Mouse (Mus musculus): Measurements from ENCODE around the gene Ski. TPM values are rescaled to one million over a fixed set of nuclear protein-coding genes. Genes with fewer than 3 reads are reported as not detected.

Gene Ski
- polyA plus RNA-seq, 1 experiment from 2014 or later, result 26.8 TPM

GRCm38 (mm10) chr4:155246691-155247105, 24.3 kb upstream of the Ski start:
- no peaks in the 10 kb centered on the region for H3K27me3 ChIP-seq
- H3K4me2 ChIP-seq, result no peak overlapping the region
- H3K27ac ChIP-seq, result peak overlapping the region; percentile 59
- H3K9ac ChIP-seq, result no peak overlapping the region
- no peak for ATAC-seq (ENCODE audit: insufficient number of reproducible peaks, low FRiP score, low TSS enrichment, low read depth)
- H3K4me3 ChIP-seq, result no peak overlapping the region
- no peaks in the 10 kb centered on the region for H3K9me3 ChIP-seq
- WGBS, result 49% methylated on average over 12 of the region's 12 CpGs
- no peaks in the 10 kb centered on the region for H3K36me3 ChIP-seq
- peaks cover 44% of the 10 kb centered on the region for H3K4me1 ChIP-seq

GRCm38 (mm10) chr4:155245770-155246492, 23.5 kb upstream of the Ski start:
- 60% methylated on average over 6 of the region's 6 CpGs for WGBS
- no peak overlapping the region for H3K4me2 ChIP-seq
- no peaks in the 10 kb centered on the region for H3K9me3 ChIP-seq
- no peak overlapping the region for H3K9ac ChIP-seq
- H3K36me3 ChIP-seq, result no peaks in the 10 kb centered on the region
- ATAC-seq (ENCODE audit: insufficient number of reproducible peaks, low FRiP score, low TSS enrichment, low read depth), result no peak
- H3K27me3 ChIP-seq, result no peaks in the 10 kb centered on the region
- peaks cover 39% of the 10 kb centered on the region for H3K4me1 ChIP-seq
- H3K4me3 ChIP-seq, result no peak overlapping the region
- H3K27ac ChIP-seq, result peak overlapping the region; percentile 59

- WGBS, result 87% methylated on average over 12 of the region's 12 CpGs
- Histone ChIP-seq H3K4me2 (no peak overlapping the region), H3K27me3 (no peaks in the 10 kb centered on the region), H3K4me3 (no peak overlapping the region), H3K4me1 (peaks cover 36% of the 10 kb centered on the region), H3K36me3 (no peaks in the 10 kb centered on the region), H3K9me3 (no peaks in the 10 kb centered on the region), H3K9ac (no peak overlapping the region), H3K27ac (no peak overlapping the region)
- no peak for ATAC-seq (ENCODE audit: insufficient number of reproducible peaks, low FRiP score, low TSS enrichment, low read depth)
Measured at GRCm38 (mm10) chr4:155243233-155243632, 20.8 kb upstream of the Ski start.

GRCm38 (mm10) chr4:155242292-155242691, 19.9 kb upstream of the Ski start:
- Histone ChIP-seq H3K4me1 (peaks cover 45% of the 10 kb centered on the region), H3K4me2 (no peak overlapping the region), H3K9ac (no peak overlapping the region), H3K27me3 (no peaks in the 10 kb centered on the region), H3K4me3 (no peak overlapping the region), H3K27ac (no peak overlapping the region), H3K9me3 (no peaks in the 10 kb centered on the region), H3K36me3 (no peaks in the 10 kb centered on the region)
- WGBS, result 89% methylated on average over 5 of the region's 5 CpGs
- no peak for ATAC-seq (ENCODE audit: insufficient number of reproducible peaks, low FRiP score, low TSS enrichment, low read depth)

- no peaks in the 10 kb centered on the region for H3K27me3 ChIP-seq
- WGBS, result 73% methylated on average over 9 of the region's 9 CpGs
Measured at GRCm38 (mm10) chr4:155241789-155242188, 19.4 kb upstream of the Ski start.

GRCm38 (mm10) chr4:155239494-155239893, 17.1 kb upstream of the Ski start:
- no peak for ATAC-seq (ENCODE audit: insufficient number of reproducible peaks, low FRiP score, low TSS enrichment, low read depth)
- Histone ChIP-seq H3K27ac (peak overlapping the region; percentile 59; the same call in 1 of the 2 replicates), H3K4me1 (peaks cover 56% of the 10 kb centered on the region), H3K4me2 (no peak overlapping the region), H3K4me3 (no peak overlapping the region), H3K36me3 (no peaks in the 10 kb centered on the region), H3K9me3 (no peaks in the 10 kb centered on the region), H3K9ac (no peak overlapping the region), H3K27me3 (no peaks in the 10 kb centered on the region)
- whole genome bisulfite sequencing, result 59% methylated on average over 6 of the region's 6 CpGs

More at GRCm38 (mm10) chr4:155241789-155242188, 19.4 kb upstream of the Ski start:
- H3K4me2 ChIP-seq, result no peak overlapping the region
- no peak for ATAC-seq (ENCODE audit: insufficient number of reproducible peaks, low FRiP score, low TSS enrichment, low read depth)
- no peak overlapping the region for H3K27ac ChIP-seq
- no peak overlapping the region for H3K4me3 ChIP-seq
- no peak overlapping the region for H3K9ac ChIP-seq
- no peaks in the 10 kb centered on the region for H3K36me3 ChIP-seq
- H3K4me1 ChIP-seq, result peaks cover 48% of the 10 kb centered on the region
- no peaks in the 10 kb centered on the region for H3K9me3 ChIP-seq

GRCm38 (mm10) chr4:155238276-155238675, 15.9 kb upstream of the Ski start:
- Histone ChIP-seq H3K36me3 (no peaks in the 10 kb centered on the region), H3K9me3 (no peaks in the 10 kb centered on the region), H3K27me3 (no peaks in the 10 kb centered on the region), H3K27ac (peak overlapping the region; percentile 99), H3K4me1 (peaks cover 68% of the 10 kb centered on the region), H3K4me2 (no peak overlapping the region), H3K4me3 (no peak overlapping the region), H3K9ac (no peak overlapping the region)
- WGBS, result 42% methylated on average over 5 of the region's 5 CpGs
- ATAC-seq (ENCODE audit: insufficient number of reproducible peaks, low FRiP score, low TSS enrichment, low read depth), result no peak

GRCm38 (mm10) chr4:155236737-155237385, 14.5 kb upstream of the Ski start:
- Histone ChIP-seq H3K27ac (peak overlapping the region; percentile 99), H3K4me3 (no peak overlapping the region), H3K9ac (no peak overlapping the region), H3K36me3 (no peaks in the 10 kb centered on the region), H3K4me1 (peaks cover 76% of the 10 kb centered on the region), H3K4me2 (0 out of 2 replicates have a peak overlapping the region, but pooled peaks have one; percentile 0), H3K27me3 (no peaks in the 10 kb centered on the region), H3K9me3 (no peaks in the 10 kb centered on the region)
- ATAC-seq (ENCODE audit: insufficient number of reproducible peaks, low FRiP score, low TSS enrichment, low read depth), result no peak
- 69% methylated on average over 12 of the region's 12 CpGs for WGBS

- Histone ChIP-seq H3K9ac (no peak overlapping the region), H3K4me3 (peak overlapping the region; percentile 9), H3K27me3 (no peaks in the 10 kb centered on the region), H3K9me3 (no peaks in the 10 kb centered on the region), H3K27ac (peak overlapping the region; percentile 99), H3K36me3 (no peaks in the 10 kb centered on the region), H3K4me2 (peak overlapping the region; percentile 42), H3K4me1 (peaks cover 79% of the 10 kb centered on the region)
- WGBS, result 7% methylated on average over 18 of the region's 18 CpGs
- peak; percentile 80 for ATAC-seq (ENCODE audit: insufficient number of reproducible peaks, low FRiP score, low TSS enrichment, low read depth)
Measured at GRCm38 (mm10) chr4:155235311-155236119, 13.1 kb upstream of the Ski start.

GRCm38 (mm10) chr4:155234371-155235310, 12.2 kb upstream of the Ski start:
- Histone ChIP-seq H3K9ac (0 out of 2 replicates have a peak overlapping the region, but pooled peaks have one; percentile 26), H3K4me2 (peak overlapping the region; percentile 42), H3K4me3 (0 out of 2 replicates have a peak overlapping the region, but pooled peaks have one; percentile 9), H3K27ac (peak overlapping the region; percentile 99), H3K36me3 (no peaks in the 10 kb centered on the region), H3K4me1 (peaks cover 78% of the 10 kb centered on the region), H3K9me3 (no peaks in the 10 kb centered on the region), H3K27me3 (no peaks in the 10 kb centered on the region)
- no peak for ATAC-seq (ENCODE audit: insufficient number of reproducible peaks, low FRiP score, low TSS enrichment, low read depth)
- WGBS, result 24% methylated on average over 8 of the region's 8 CpGs

GRCm38 (mm10) chr4:155233878-155234277, 11.5 kb upstream of the Ski start:
- peak; percentile 83 for ATAC-seq (ENCODE audit: insufficient number of reproducible peaks, low FRiP score, low TSS enrichment, low read depth)
- no peaks in the 10 kb centered on the region for H3K27me3 ChIP-seq
- no peaks in the 10 kb centered on the region for H3K36me3 ChIP-seq
- H3K4me2 ChIP-seq, result peak overlapping the region; percentile 42
- WGBS, result 2% methylated on average over 10 of the region's 10 CpGs
- H3K27ac ChIP-seq, result peak overlapping the region; percentile 99
- no peak overlapping the region for H3K4me3 ChIP-seq
- no peaks in the 10 kb centered on the region for H3K9me3 ChIP-seq
- peaks cover 71% of the 10 kb centered on the region for H3K4me1 ChIP-seq
- 0 out of 2 replicates have a peak overlapping the region, but pooled peaks have one; percentile 14 for H3K9ac ChIP-seq
